Mouse (Mus musculus) thymus, adult 18-20 months (tissue): ENCODE data around the gene Brd4.
"Not testable (repeated sequence)": the region's sequence is repeated elsewhere in the genome, so short reads cannot be mapped to it uniquely, and the experiment has no call there.

ENCODE experiments used
- DNase-seq, 2 experiments: peaks; one replicate each; pipeline ENCODE4 v3.0.0; 2022; ENCODE audit warnings: mixed read lengths in 2 of 2

Gene Brd4

GRCm38 (mm10) chr17:32220873-32221272 is 63.6 kb downstream of the Brd4 start:
- DNase-seq: no peak

- DNase-seq: not testable (repeated sequence)
Measured at GRCm38 (mm10) chr17:32215587-32215986, 68.9 kb downstream of the Brd4 start.

GRCm38 (mm10) chr17:32211554-32211953 is 73.0 kb downstream of the Brd4 start:
- not testable (repeated sequence) for DNase-seq

- DNase-seq: peak in 1 of 2 experiments; percentile 27
Measured at GRCm38 (mm10) chr17:32209752-32210151, 74.8 kb downstream of the Brd4 start.

GRCm38 (mm10) chr17:32209144-32209543 is 75.4 kb downstream of the Brd4 start:
- DNase-seq: no peak

- no peak for DNase-seq
Measured at GRCm38 (mm10) chr17:32207586-32208245, 76.8 kb downstream of the Brd4 start.

- DNase-seq: no peak
Measured at GRCm38 (mm10) chr17:32205345-32205744, 79.2 kb downstream of the Brd4 start.

- no peak for DNase-seq
Measured at GRCm38 (mm10) chr17:32202972-32203371, 81.5 kb downstream of the Brd4 start.

- DNase-seq: peak; percentile 35 to 38
Measured at GRCm38 (mm10) chr17:32201086-32201485, 83.4 kb downstream of the Brd4 start.

- no peak for DNase-seq
Measured at GRCm38 (mm10) chr17:32199796-32200195, 84.7 kb downstream of the Brd4 start.

GRCm38 (mm10) chr17:32197156-32197555 is 87.4 kb downstream of the Brd4 start:
- no peak for DNase-seq

- no peak for DNase-seq
Measured at GRCm38 (mm10) chr17:32195725-32196124, 88.8 kb downstream of the Brd4 start.

GRCm38 (mm10) chr17:32193010-32193409 is 91.5 kb downstream of the Brd4 start:
- DNase-seq: no peak

GRCm38 (mm10) chr17:32189850-32190249 is 94.7 kb downstream of the Brd4 start:
- DNase-seq: no peak

- DNase-seq: no peak
Measured at GRCm38 (mm10) chr17:32188863-32189636, 95.5 kb downstream of the Brd4 start, which contains the start of gene Ephx3. Gene Ephx3 (minus strand): TSS chr17:32189549.

- DNase-seq: no peak
Measured at GRCm38 (mm10) chr17:32183017-32183416, 101.5 kb downstream of the Brd4 start.

GRCm38 (mm10) chr17:32179621-32180491 is 104.7 kb downstream of the Brd4 start:
- DNase-seq: no peak

- DNase-seq: no peak
Measured at GRCm38 (mm10) chr17:32176919-32177318, 107.6 kb downstream of the Brd4 start.

GRCm38 (mm10) chr17:32173166-32173565 is 111.4 kb downstream of the Brd4 start:
- no peak for DNase-seq

GRCm38 (mm10) chr17:32172485-32172884 is 112.0 kb downstream of the Brd4 start:
- no peak for DNase-seq

GRCm38 (mm10) chr17:32169518-32170225 is 114.8 kb downstream of the Brd4 start:
- DNase-seq: peak; percentile 40 to 64

- peak; percentile 49 for DNase-seq
Measured at GRCm38 (mm10) chr17:32166687-32167086, 117.8 kb downstream of the Brd4 start, which contains the start of gene Notch3. Gene Notch3 (minus strand): TSS chr17:32166852.
